Mouse (Mus musculus) heart, adult 8-10 months (tissue): ENCODE measurements at regions not wholly inside any gene's neighbourhood (a gene's known extent, or its start where the extent isn't known, plus 50 kb on each side); places are given as distances from the start of the nearest gene placed in this dataset.
A peak's percentile ranks its signal among the peaks of the same experiment; 100 is the strongest.

Experiments
- DNase-seq: peaks from one replicate; pipeline ENCODE4 v3.0.0; 2022; ENCODE audit warnings: low spot score

DNA sequence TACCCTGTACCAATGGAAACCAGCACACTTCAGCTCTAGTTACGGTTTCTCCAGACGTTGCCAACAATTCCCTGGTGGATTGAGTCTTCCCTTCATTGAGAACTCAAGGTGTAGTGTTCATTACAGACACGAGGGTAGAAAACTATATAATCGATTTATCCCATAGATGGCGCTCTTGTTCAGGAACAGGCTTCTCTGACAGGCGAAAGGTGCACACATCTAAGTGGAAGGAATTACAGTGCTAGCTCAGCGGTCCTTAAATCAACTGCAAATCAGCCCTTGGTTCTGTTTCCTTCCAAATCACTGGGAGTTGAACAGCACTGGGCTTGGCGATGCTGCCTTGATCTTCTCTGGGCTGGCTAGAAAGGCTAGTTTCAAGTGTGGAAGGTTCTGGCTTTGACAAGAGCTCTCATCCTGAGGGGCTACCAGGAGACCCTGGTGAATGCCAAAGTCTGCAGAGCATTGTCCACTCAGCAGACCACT, 161.1 kb downstream of the March11 start:
- peak; percentile 54 for DNase-seq

DNA sequence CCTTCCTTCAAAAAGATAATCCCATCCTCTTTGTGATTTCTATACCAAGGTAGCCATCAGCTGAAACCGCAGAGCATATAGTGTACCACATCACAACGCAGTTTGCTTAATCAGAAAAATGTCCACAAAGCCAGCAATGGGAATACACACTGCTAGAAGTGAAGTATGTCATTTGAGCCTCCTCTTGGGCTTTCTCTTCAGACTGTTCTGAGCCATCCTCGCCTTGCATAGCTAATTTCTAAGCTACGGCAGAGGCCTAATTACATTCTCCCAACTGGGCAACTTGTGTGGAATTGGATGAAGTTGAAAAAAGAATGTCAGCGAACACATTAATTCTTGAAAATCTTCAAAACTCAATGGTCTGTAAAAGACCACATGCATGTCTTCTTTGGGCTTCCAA, 178.5 kb downstream of the March11 start:
- DNase-seq: no peak
